8 mouse cellular contexts compared by ENCODE assay signal in the genomic region with DNA sequence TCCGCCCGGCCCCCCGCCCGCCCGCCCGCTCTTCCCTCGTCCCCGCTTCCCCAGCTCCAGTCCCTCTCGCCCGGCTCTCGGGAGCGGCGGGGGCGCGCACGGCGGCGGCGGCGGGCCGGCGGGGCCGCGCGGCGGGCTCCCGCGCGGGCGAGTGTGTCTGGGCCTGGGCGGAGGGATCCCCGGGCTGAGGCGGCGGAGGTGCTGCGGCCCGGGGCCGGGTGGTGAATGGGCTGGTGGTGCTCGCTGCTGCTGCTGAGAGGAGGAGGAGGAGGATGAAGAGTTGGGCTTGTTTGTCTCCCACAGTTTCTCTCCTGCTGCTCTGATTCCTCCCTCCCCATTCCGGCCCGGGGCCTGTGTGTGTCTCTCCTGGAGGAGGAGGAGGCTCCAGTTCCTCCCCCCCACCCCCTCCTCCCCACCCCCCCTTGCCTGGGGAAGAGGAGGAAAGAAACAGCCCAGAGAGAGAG.
DNase-seq lines count a peak whose midpoint lies in the region; ATAC-seq and TF ChIP-seq lines count a peak whose summit lies in the region.

No protein-coding gene starts in this region.

- peak overlapping the region; percentile 81 for H3K27ac ChIP-seq in bone marrow macrophage, adult 2 months (ENCODE audit: insufficient read depth, low read depth, low read length)
- H3K27ac ChIP-seq in embryonic facial prominence, embryonic 15.5 days (replicated peaks): peak overlapping the region; percentile 100
- H3K27ac ChIP-seq in kidney, embryonic 14.5 days (ENCODE audit: low read depth, low read length): peak overlapping the region; percentile 100
- H3K27ac ChIP-seq in limb, embryonic 14.5 days (replicated peaks; ENCODE audit: low read depth, low read length): peak overlapping the region; percentile 99
- H3K27ac ChIP-seq in midbrain, embryonic 16.5 days (ENCODE audit: low read length): peak overlapping the region; percentile 100
- H3K27ac ChIP-seq in spleen, adult 2 months (ENCODE audit: insufficient read depth, low read length): peak overlapping the region; percentile 89

- peaks cover 7% of the 10 kb centered on the region for H3K4me1 ChIP-seq in bone marrow macrophage, adult 2 months (ENCODE audit: control insufficient read depth, insufficient read depth, low read length)
- peaks cover 19% of the 10 kb centered on the region for H3K4me1 ChIP-seq in embryonic facial prominence, embryonic 15.5 days
- peaks cover 18% of the 10 kb centered on the region for H3K4me1 ChIP-seq in kidney, embryonic 14.5 days (ENCODE audit: control insufficient read depth, insufficient read depth, low read length)
- peaks cover 21% of the 10 kb centered on the region for H3K4me1 ChIP-seq in limb, embryonic 14.5 days (ENCODE audit: control insufficient read depth, insufficient read depth, low read length)
- peaks cover 30% of the 10 kb centered on the region for H3K4me1 ChIP-seq in midbrain, embryonic 16.5 days (ENCODE audit: control insufficient read depth, insufficient read depth, low read length)
- H3K4me1 ChIP-seq in spleen, adult 2 months (ENCODE audit: control insufficient read depth, insufficient read depth, insufficient read length): peaks cover 2% of the 10 kb centered on the region

- H3K9me3 ChIP-seq in embryonic facial prominence, embryonic 15.5 days (replicated peaks): no peaks in the 10 kb centered on the region
- no peaks in the 10 kb centered on the region for H3K9me3 ChIP-seq in kidney, embryonic 14.5 days (ENCODE audit: control insufficient read depth, low read length)
- H3K9me3 ChIP-seq in limb, embryonic 14.5 days (ENCODE audit: control insufficient read depth, low read length): no peaks in the 10 kb centered on the region
- no peaks in the 10 kb centered on the region for H3K9me3 ChIP-seq in midbrain, embryonic 16.5 days (replicated peaks; ENCODE audit: control insufficient read depth, low read length, poor library complexity, severe bottlenecking)

- H3K36me3 ChIP-seq in embryonic facial prominence, embryonic 15.5 days: no peaks in the 10 kb centered on the region
- no peaks in the 10 kb centered on the region for H3K36me3 ChIP-seq in kidney, embryonic 14.5 days (ENCODE audit: control insufficient read depth, insufficient read depth, low read length)
- H3K36me3 ChIP-seq in limb, embryonic 14.5 days (ENCODE audit: control insufficient read depth, insufficient read depth, low read length): no peaks in the 10 kb centered on the region
- no peaks in the 10 kb centered on the region for H3K36me3 ChIP-seq in midbrain, embryonic 16.5 days (ENCODE audit: control insufficient read depth, insufficient read depth, low read length)
- H3K36me3 ChIP-seq in spleen, adult 2 months (ENCODE audit: control insufficient read depth, insufficient read depth, low read length): no peaks in the 10 kb centered on the region

- H3K9ac ChIP-seq in embryonic facial prominence, embryonic 15.5 days: peak overlapping the region; percentile 79
- peak overlapping the region; percentile 91 for H3K9ac ChIP-seq in kidney, embryonic 14.5 days (ENCODE audit: low read depth, low read length)
- H3K9ac ChIP-seq in limb, embryonic 14.5 days (ENCODE audit: low read depth, low read length, severe bottlenecking): peak overlapping the region; percentile 92
- peak overlapping the region; percentile 90 for H3K9ac ChIP-seq in midbrain, embryonic 16.5 days (ENCODE audit: low read depth, low read length)

- TF ChIP-seq POLR2A in bone marrow macrophage, adult 2 months (IDR thresholded peaks at IDR 0.05; ENCODE audit: borderline replicate concordance, low read depth, low read length): no peak
- TF ChIP-seq POLR2A in limb, embryonic 14.5 days (IDR thresholded peaks at IDR 0.05; ENCODE audit: borderline replicate concordance, extremely low read depth, insufficient read depth, insufficient read length): peak; percentile 55; the same call in 1 of the 2 replicates
- TF ChIP-seq POLR2A in spleen, adult 2 months (IDR thresholded peaks at IDR 0.05; ENCODE audit: low read depth, low read length): peak; percentile 91

- peak overlapping the region; percentile 81 for H3K4me2 ChIP-seq in embryonic facial prominence, embryonic 15.5 days (replicated peaks)
- H3K4me2 ChIP-seq in kidney, embryonic 14.5 days (replicated peaks; ENCODE audit: low read depth, low read length): peak overlapping the region; percentile 77
- H3K4me2 ChIP-seq in limb, embryonic 14.5 days (replicated peaks; ENCODE audit: low read depth, low read length, severe bottlenecking): peak overlapping the region; percentile 77
- peak overlapping the region; percentile 83 for H3K4me2 ChIP-seq in midbrain, embryonic 16.5 days (ENCODE audit: low read length)

- H3K27me3 ChIP-seq in embryonic facial prominence, embryonic 15.5 days: no peaks in the 10 kb centered on the region
- H3K27me3 ChIP-seq in kidney, embryonic 14.5 days (ENCODE audit: control insufficient read depth, insufficient read depth, low read length): no peaks in the 10 kb centered on the region
- no peaks in the 10 kb centered on the region for H3K27me3 ChIP-seq in limb, embryonic 14.5 days (ENCODE audit: control insufficient read depth, insufficient read depth, low read length)
- no peaks in the 10 kb centered on the region for H3K27me3 ChIP-seq in midbrain, embryonic 16.5 days (ENCODE audit: control insufficient read depth, insufficient read depth, low read depth, low read length)
- no peaks in the 10 kb centered on the region for H3K27me3 ChIP-seq in spleen, adult 2 months (ENCODE audit: control insufficient read depth, insufficient read depth, low read length)

- WGBS in embryonic facial prominence, embryonic 15.5 days: under 1% methylated on average over 30 of the region's 40 CpGs
- WGBS in kidney, embryonic 14.5 days: 2% methylated on average over 17 of the region's 40 CpGs
- under 1% methylated on average over 12 of the region's 40 CpGs for WGBS in limb, embryonic 14.5 days
- 0% methylated on average over 8 of the region's 40 CpGs for WGBS in midbrain, embryonic 16.5 days
- WGBS in spleen, adult 2 months: under 1% methylated on average over 21 of the region's 40 CpGs

- no peak for TF ChIP-seq CTCF in bone marrow macrophage, adult 2 months (IDR thresholded peaks at IDR 0.05; ENCODE audit: low read depth, low read length)
- TF ChIP-seq CTCF in spleen, adult 2 months (IDR thresholded peaks at IDR 0.05; ENCODE audit: extremely low read depth, insufficient read depth, insufficient read length, insufficient replicate concordance): no peak

- H3K4me3 ChIP-seq in bone marrow macrophage, adult 2 months (ENCODE audit: insufficient read depth, low read length): peak overlapping the region; percentile 85
- H3K4me3 ChIP-seq in embryonic facial prominence, embryonic 15.5 days (replicated peaks): peak overlapping the region; percentile 81
- H3K4me3 ChIP-seq in kidney, embryonic 14.5 days (ENCODE audit: low read length): peak overlapping the region; percentile 83
- H3K4me3 ChIP-seq in limb, embryonic 14.5 days (replicated peaks; ENCODE audit: low read length): peak overlapping the region; percentile 80
- H3K4me3 ChIP-seq in midbrain, embryonic 16.5 days (ENCODE audit: low read depth, low read length): peak overlapping the region; percentile 75
- peak overlapping the region; percentile 75 for H3K4me3 ChIP-seq in spleen, adult 2 months (ENCODE audit: extremely low read depth, insufficient read depth, insufficient read length)

- ATAC-seq in embryonic facial prominence, embryonic 15.5 days (ENCODE audit: insufficient number of reproducible peaks, low FRiP score, low TSS enrichment, low read depth): peak; percentile 85
- ATAC-seq in kidney, embryonic 14.5 days (ENCODE audit: low FRiP score, low TSS enrichment): peak; percentile 87
- peak; percentile 79 for ATAC-seq in limb, embryonic 14.5 days (ENCODE audit: low FRiP score, low read depth)
- peak; percentile 83 for ATAC-seq in midbrain, embryonic 16.5 days

- DNase-seq in B cell, adult 2 months: peak; percentile 93 to 94
- DNase-seq in heart, adult 9 months (ENCODE audit: low spot score in 2 of 2): peak; percentile 94 to 96
- DNase-seq in limb, embryonic 14.5 days (ENCODE audit: low spot score): peak; percentile 87
- DNase-seq in spleen, adult 2 months (ENCODE audit: low read depth in 1 of 2, low spot score in 2 of 2): peak; percentile 78 to 90

Comparison
In these comparisons a context has a peak if more than half of its experiments do, and no peak if none do; other contexts are left out.
1. Peak in every context shown above with its lines: DNase-seq, ATAC-seq, H3K4me3 ChIP-seq and H3K27ac ChIP-seq.